Mouse (Mus musculus) thymus, adult 2 months (tissue): ENCODE data around the gene Arhgef28.

Experiments used
- CTCF ChIP-seq: fragments of 200-500 bp; IDR thresholded peaks from 2 replicates; pipeline ENCODE4 v1.5.1; 2012; ENCODE audit warnings: mild to moderate bottlenecking, control low read depth, low read length, moderate library complexity, borderline replicate concordance; ENCODE audit not compliant: control insufficient read depth, poor library complexity, insufficient read depth; ENCODE audit errors: extremely low read depth
- POLR2A ChIP-seq: fragments of 200-500 bp; IDR thresholded peaks from 2 replicates; pipeline ENCODE4 v1.6.1; 2012; ENCODE audit warnings: mild to moderate bottlenecking, low read length, control low read depth, moderate library complexity; ENCODE audit not compliant: control insufficient read depth, poor library complexity, insufficient read depth; ENCODE audit errors: extremely low read depth

DNA sequence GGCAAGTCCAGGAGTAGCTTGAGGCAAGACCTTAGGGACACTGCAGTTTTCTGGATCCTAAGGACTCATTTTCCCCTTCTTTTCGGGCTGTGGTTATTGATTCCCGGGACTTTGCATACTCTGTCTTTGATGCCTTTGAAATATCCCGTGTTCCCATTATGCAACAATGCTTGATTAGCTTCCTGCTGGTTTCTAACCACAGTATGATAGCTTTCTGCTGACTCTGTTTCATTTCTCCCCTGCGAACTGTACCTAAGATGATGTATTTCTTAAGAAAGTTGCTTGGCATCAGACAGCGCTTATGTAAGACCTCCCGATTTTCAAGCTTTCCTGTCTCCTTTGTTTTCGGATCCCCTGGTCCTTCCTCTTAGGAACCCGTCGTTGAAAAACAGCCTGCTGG, 229.1 kb downstream of the Arhgef28 start:
- TF ChIP-seq CTCF (no peak), POLR2A (no peak)
